Mouse (Mus musculus) right cerebral cortex, postnatal 25 days (tissue): ENCODE measurements at regions not wholly inside any gene's neighbourhood (a gene's known extent, or its start where the extent isn't known, plus 50 kb on each side); places are given as distances from the start of the nearest gene placed in this dataset.

ENCODE experiments used
- DNase-seq: peaks from one replicate; pipeline ENCODE4 v3.0.0; 2022

- no peak for DNase-seq
Observed at GRCm38 (mm10) chr8:30797341-30797740, 2631.2 kb upstream of the 5930422O12Rik start.

DNA sequence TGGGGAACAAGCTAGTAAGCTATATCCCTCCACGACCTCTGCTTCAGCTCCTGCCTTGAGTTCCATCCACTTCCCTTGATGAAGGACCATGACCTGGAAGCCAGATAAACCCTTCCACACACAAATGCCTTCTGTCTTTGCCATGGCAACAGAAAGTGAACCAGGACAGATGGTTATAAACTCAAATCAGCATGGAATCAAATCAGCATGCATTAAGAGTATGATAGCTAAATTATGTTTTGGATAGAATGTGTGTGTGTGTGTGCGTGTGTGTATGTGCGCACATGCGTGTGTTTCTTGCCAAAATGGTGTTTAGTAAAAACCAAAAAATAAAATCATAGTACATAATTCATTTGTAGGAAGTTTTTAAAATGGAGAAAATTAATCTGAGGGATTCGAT, 2611.5 kb upstream of the 5930422O12Rik start:
- DNase-seq = no peak

DNA sequence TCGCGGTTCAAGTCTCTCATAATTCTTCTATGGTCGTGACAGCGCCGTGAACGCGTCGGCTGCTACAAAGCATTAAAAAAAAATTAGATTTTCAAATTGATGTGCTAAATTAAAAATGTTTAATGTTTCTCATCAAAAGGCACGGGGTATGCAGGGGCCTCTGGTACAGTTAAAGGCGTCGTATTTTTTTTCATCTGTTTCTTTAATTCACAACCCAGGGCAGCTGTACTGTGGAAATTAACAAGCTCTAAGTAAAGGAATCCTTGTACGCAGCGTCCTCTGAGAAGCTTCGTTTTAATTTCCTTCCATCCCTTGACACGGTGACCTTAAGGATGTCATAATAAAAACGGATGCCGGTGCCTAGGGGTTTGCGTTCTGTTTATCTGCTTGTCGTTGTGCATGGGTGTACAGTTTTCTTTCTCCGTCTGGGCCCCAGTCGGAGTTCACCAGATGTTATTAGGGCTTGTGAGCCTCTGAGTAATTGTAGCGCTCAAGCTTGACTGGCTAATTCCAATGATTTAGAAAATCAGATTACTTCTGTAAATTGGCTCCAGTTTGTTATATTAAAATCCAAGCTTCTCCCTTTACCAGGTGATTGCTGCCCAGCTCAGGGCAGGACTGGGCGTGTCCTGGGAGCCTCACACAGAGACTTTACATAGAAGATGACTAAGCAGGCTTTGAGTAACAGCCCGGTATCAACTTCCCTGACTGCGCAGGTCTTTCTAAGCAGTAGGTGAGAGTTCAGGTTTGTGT, 2605.5 kb upstream of the 5930422O12Rik start:
- no peak for DNase-seq

DNA sequence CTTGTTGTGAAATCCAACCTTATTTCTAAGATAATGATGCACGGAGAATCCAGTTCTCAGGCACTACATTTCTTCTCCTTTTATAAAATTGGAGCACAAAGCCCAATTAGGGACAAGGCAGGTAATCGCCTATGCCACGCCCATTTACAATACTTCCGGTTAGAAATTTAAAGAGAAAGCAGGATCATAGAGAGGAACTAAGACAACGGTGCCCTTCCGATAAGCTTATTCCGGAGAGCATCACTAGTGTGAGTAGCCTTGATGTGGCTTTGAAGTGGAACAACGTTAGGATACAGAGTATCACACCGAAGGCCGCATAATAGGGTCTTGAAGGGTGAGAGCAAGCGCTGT, 2604.9 kb upstream of the 5930422O12Rik start:
- DNase-seq = no peak

DNA sequence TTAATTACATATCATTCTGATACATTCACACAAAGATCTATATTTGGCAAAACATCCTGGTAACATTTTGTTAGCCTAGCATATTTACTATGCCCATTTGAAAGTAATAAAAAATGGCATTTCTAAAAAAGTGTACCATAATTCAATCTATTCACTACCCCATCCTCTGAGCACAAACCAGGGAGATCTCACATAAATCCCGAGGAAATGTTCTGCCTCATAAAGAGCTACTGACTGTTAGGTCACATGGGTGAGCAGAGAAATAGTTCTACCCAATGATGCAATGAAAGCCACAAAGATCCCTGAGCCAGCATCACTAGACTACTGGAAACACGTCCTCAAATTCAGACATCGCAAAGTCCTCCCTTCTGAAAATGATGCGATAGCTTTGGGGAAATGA, 2602.5 kb upstream of the 5930422O12Rik start:
- DNase-seq = no peak

DNA sequence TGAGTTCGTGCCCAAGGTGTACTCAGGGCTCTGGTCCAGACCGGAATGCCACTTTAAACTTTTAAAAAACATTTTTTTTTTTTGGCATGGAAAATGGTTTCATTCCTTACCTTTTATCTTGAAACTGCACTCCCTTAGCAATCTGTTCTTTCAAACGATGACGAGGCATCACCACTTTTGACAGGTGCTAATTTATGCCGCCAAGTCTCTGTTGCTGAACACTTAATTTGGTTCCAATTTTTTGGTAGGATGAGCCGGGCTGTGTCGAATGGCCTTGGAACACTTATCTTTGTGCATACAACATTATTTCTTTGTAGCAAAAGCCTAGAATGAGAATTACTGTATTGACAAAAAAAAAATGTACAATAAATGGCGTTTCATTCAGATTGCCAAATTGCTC, 2590.5 kb upstream of the 5930422O12Rik start:
- no peak for DNase-seq

- DNase-seq = peak; percentile 59
Observed at GRCm38 (mm10) chr8:30840064-30840463, 2588.4 kb upstream of the 5930422O12Rik start.

DNA sequence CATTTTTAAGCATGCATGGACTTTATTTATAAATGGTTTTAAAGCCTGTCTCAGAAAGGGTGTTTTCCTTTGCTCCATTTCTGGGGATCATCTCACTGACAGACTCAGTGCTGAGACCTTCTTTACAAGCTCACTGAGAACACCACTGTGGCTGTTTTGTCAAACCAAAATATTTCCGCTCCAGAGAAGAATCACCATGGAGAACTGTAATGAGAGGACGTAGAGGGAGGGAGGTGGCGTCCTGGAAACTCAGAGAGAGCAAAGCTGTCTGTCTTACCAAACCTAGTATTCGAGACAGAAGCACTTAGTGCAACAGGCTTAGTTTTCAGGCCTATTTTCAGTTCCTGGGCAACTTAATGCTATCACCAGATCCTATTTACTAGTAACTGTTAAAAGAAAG, 2565.5 kb upstream of the 5930422O12Rik start:
- DNase-seq = no peak

DNA sequence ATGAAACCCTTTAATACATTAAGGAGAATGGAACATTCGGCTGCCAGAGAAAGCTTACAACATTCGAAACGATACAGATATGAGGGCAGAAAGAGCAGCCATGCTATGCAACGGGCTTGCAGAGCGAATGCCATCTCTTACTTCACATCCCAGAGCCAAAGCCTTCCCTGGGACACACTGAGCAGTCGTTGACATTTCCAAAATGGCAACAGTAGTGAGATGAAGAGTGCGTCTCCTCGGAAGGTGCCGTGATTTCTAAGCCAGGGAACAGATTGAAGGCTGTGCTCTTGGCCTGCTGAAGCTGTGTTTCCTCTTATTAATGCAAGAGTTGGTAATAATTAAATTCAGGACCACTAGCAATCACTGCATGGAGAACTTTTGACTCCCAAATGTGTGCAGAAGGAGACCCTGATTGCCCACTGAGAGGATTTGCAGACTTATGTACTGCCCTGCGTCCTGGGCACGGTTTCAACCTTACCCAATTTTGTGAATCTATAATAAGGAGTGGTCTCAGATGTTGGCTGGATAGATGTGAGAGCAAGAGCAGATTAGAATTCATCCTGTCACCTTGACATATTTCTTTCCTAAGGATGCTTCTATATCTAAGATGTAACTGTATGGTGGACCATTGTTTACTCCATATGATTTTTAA, 2522.3 kb upstream of the 5930422O12Rik start:
- DNase-seq = no peak

DNA sequence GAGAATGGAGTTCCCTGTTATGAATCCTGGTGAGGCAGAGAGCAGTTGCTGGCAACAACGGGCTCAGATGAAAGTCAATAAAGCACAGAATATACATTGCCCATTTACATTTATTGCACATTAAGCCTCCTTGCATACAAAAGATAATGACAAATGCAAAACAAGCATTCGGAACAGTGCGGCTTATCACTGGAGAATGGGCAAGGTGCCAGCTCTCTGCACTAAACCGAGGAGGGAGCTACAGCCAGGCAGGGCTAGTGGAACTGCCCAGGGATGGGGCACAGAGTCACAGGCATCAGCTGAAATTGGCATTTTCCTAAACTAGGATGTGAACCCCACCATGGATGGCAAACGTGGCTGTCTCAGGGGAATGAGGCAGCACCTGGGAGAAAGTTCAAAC, 2514.8 kb upstream of the 5930422O12Rik start:
- no peak for DNase-seq

DNA sequence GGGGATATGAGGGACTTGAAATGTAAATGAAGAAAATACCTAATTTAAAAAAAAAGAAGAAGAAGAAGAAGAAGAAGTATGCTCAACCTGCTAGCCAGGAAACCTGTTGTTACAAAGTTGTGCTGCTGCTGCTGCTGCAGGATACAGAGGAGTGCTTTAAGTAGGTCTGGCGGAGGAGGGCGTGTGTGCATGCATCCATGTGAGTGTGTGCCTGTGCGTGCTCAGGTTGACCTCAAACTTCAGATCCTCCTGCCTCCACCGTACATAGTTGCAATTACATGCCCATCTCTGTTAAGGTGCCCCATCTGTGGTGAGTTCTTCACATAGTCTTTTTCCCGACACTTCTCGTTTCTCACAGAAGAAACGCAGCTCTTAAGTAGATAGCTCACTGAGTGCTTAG, 2513.4 kb upstream of the 5930422O12Rik start:
- DNase-seq = no peak

DNA sequence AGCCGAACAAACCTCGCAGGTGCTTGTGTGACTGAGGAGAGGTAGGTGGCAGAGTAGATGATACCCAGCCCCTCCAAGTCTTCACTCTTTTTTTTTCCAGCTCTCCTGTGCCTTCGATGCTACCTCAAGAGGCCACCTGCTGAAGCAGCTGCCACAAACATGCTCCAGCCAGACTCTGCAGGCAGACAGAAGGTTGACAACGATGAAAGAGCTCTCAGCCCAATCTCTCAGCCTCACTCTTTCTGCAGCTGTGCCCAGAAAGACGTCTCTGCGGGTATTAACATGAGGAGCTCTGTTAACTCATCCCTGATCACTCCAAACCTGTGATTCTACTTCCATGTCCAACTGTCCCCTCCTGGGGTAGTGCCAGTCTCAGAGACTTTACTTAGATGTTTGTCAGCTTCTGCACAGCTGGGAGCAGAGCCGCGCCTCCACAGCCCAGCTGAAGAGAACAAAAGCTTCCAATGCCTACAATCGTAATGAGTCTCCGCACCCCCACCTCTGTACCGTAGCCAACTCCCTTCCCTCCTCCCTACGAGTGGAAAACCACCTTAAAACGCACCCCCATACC, 2512.8 kb upstream of the 5930422O12Rik start:
- DNase-seq = peak; percentile 52

- no peak for DNase-seq
Observed at GRCm38 (mm10) chr8:30916184-30916751, 2512.2 kb upstream of the 5930422O12Rik start.

GRCm38 (mm10) chr8:30921451-30921850, 2507.1 kb upstream of the 5930422O12Rik start:
- DNase-seq = no peak

DNA sequence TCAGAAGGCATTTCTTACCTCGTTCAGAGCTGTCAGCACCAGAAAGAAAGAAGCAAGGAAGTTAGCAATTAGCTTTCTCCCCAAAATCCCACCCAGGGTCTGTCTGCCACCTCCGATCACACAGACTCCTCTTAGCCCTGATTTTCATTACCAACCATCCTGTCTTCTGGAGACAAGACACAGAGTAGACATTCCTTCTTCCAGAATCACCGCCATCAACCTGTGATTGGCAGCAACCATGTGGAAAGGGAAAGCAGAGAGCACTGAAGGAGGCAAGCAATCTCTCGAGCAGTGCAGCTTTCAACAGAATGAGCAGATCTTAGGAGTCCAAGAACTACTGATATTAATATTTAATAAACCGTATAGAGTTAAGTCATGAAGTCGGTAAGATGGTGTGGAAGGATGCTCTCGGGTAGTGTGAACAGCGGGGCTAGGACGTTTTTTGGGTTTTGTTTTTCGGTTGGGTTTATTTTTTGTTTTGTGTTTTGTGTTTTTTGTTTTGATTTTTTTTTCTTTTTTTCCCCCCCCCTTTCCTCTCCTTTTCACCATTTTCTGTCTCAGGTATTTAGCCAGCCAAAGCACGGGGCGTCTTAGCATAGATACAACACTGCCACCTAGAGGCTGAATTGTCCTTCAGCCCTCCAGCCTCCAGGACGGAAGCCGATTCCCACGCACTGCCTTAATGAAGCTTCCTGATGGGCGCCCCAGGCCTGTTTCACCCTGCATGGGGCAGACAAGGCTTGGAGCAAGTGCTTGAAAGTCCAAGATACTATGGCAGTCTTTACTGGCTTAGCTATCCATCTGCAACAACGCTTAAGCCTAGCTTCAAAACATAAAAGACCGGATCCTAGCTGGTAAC, 2505.0 kb upstream of the 5930422O12Rik start:
- DNase-seq = peak; percentile 69

DNA sequence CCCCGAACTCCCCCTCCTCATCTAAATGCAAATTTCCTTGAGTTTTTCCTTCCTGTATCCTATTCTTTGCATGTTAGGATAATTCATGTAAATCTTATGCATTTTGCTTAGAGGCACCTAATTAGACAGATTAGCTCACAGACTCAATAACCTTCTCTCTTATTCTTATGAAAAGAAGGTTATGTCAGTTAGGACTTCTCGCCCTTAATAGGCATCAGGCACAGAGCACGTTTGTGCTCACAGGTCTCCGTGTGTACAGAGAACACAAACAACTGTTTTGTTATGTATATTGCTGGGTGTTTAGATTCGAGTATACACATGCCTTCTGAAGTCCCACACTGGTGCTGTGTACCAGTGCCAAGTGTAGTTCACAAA, 2504.4 kb upstream of the 5930422O12Rik start:
- DNase-seq = no peak

GRCm38 (mm10) chr8:30924656-30925055, 2503.9 kb upstream of the 5930422O12Rik start:
- DNase-seq = no peak

- no peak for DNase-seq
Observed at GRCm38 (mm10) chr8:30937449-30938075, 2490.9 kb upstream of the 5930422O12Rik start.

GRCm38 (mm10) chr8:30940901-30941300, 2487.6 kb upstream of the 5930422O12Rik start:
- no peak for DNase-seq

DNA sequence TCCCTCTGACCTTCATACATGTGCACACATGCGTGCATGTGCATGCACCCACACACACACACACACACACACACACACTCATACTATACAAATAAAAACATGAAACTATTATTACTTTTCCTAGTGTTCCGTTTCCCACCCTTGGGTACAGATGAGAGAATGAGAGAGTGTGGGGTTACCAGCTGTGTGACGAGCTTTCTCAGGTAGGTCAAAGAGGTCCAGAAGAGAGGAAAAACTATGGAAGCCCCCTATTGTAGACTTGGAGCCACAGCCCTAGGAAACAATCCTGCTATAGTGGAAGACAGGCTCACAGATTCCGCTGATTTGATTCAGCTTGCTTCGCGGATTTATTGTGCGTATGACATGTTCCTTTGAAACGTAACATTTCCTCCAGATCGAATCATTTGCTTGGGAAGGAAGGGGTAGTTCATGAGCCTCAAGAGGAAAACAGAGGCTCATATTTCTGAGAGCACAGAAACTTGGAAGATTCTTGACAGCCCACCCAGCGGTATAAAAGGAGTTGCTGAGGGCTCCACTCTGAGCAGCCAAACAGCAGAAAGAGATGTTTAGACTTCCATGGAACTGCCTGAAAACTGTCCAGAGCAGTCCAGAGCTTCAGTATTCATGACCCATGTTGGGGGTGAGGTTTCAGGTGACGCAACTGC, 2486.9 kb upstream of the 5930422O12Rik start:
- no peak for DNase-seq

DNA sequence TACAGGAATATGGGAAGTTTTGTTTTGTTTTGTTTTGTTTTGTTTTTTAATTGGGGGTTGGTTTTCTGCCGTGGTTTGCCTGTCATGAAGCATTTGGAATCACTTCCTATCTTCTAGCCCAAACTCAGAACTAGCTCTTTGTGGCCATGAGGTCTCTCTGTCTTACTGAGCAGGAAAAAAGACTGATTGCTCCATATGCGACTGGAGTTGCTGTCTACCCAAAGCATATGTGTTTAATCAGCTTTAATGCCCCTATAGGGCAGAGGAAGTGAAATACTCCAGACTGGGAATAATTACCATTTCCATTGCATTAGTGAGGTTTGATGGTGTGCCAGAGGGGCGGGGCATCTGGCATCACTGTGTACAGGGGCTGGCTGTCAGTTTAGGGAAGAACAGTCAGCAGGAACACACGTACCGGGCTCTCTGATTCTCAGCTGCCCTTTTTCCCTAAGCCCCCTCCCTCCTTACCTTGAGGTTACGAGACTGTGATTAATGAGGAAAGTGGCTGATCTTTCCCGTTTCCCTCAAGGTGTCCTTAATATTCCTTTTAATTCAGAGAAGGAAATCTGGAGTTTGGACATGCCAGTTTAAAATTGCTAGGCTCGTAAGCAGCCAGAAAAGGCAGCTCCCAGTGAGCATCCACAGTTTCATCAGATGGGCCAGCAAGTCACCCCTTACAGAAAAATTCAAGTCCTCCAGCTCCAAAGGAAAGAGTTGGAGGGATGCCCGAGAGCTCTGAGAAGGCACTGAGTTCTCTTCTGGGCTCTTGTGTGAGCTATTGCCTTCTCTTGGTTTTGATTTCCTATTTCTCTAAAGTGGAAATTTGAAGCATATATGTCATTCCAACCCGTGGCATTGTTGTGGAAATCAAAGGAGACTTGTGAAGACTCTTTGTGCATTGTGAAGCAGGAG, 2482.1 kb upstream of the 5930422O12Rik start:
- no peak for DNase-seq
